Mouse (Mus musculus) MEL (cell line): Measurements from ENCODE around the gene Hrasls5. TPM values are rescaled to one million over a fixed set of nuclear protein-coding genes. Genes with fewer than 3 reads are reported as not detected.
A peak's percentile ranks its signal among the peaks of the same experiment; 100 is the strongest.

Experiments
- DNase-seq: peaks from one replicate; pipeline ENCODE4 v3.0.0; 2011; ENCODE audit warnings: low read depth, low spot score
- H3K27ac ChIP-seq: 2 replicates; pipeline ENCODE4 v1.5.1; 2012; ENCODE audit warnings: low read depth, mild to moderate bottlenecking, control low read depth, low read length, moderate library complexity; ENCODE audit not compliant: control insufficient read depth
- H3K27me3 ChIP-seq, 2 experiments: fragments of 150-350 bp in 1 of 2; sonication (generic) in 1 of 2; 2 replicates each; pipeline ENCODE4 v1.6.1; 2012; ENCODE audit warnings: low read length in 2 of 2, mild to moderate bottlenecking in 2 of 2, improper control_type of control experiment in 1 of 2, moderate library complexity in 1 of 2; ENCODE audit not compliant: insufficient read depth in 2 of 2, control insufficient read depth in 1 of 2
- H3K36me3 ChIP-seq, 2 experiments: 2 replicates each; pipeline ENCODE4 v1.6.1; 2012 to 2014; ENCODE audit warnings: low read length in 2 of 2, improper control_type of control experiment in 1 of 2, inconsistent platforms in 1 of 2, mild to moderate bottlenecking in 1 of 2; ENCODE audit not compliant: insufficient read depth in 2 of 2, control insufficient read depth in 1 of 2
- H3K4me1 ChIP-seq, 2 experiments: fragments of 150-350 bp in 1 of 2; sonication (generic) in 1 of 2; 2 replicates each; pipeline ENCODE4 v1.6.1; 2012; ENCODE audit warnings: low read length in 2 of 2, improper control_type of control experiment in 1 of 2, mild to moderate bottlenecking in 1 of 2; ENCODE audit not compliant: insufficient read depth in 2 of 2, control insufficient read depth in 1 of 2
- H3K4me3 ChIP-seq, 2 experiments: fragments of 150-350 bp in 1 of 2; sonication (generic) in 1 of 2; 2 replicates each; pipeline ENCODE4 v1.5.1; 2012; ENCODE audit warnings: low read depth in 2 of 2, low read length in 2 of 2, mild to moderate bottlenecking in 2 of 2, moderate library complexity in 2 of 2, control low read depth in 1 of 2, improper control_type of control experiment in 1 of 2; ENCODE audit not compliant: control insufficient read depth in 1 of 2, insufficient read depth in 1 of 2
- H3K79me2 ChIP-seq: 2 replicates; pipeline ENCODE4 v1.6.1; 2012; ENCODE audit warnings: mild to moderate bottlenecking, low read length, moderate library complexity; ENCODE audit not compliant: control insufficient read depth, poor library complexity, insufficient read depth
- H3K9ac ChIP-seq: 2 replicates; pipeline ENCODE4 v1.6.1; 2012; ENCODE audit warnings: low read depth, mild to moderate bottlenecking, control low read depth, low read length, moderate library complexity; ENCODE audit not compliant: control insufficient read depth, poor library complexity, severe bottlenecking
- H3K9me3 ChIP-seq: fragments of 150-350 bp; sonication (generic); replicated peaks from 2 replicates; pipeline ENCODE4 v1.6.1; 2012; ENCODE audit warnings: mild to moderate bottlenecking, low read length, improper control_type of control experiment, moderate library complexity; ENCODE audit not compliant: insufficient read depth
- CHD1 ChIP-seq: IDR thresholded peaks from 2 replicates; pipeline ENCODE4 v1.6.1; 2012; ENCODE audit warnings: low read depth, mild to moderate bottlenecking, inconsistent platforms, low read length, improper control_type of control experiment
- CHD2 ChIP-seq: IDR thresholded peaks from 2 replicates; pipeline ENCODE4 v1.6.1; 2011; ENCODE audit warnings: low read length, improper control_type of control experiment
- E2F4 ChIP-seq: IDR thresholded peaks from 2 replicates; pipeline ENCODE4 v1.6.1; 2011; ENCODE audit warnings: low read depth, low read length, improper control_type of control experiment, borderline replicate concordance
- EP300 ChIP-seq, 2 experiments: IDR thresholded peaks; 2 replicates each; pipeline ENCODE4 v1.6.1; 2011; ENCODE audit warnings: improper control_type of control experiment in 2 of 2, low read length in 2 of 2, low read depth in 1 of 2, mild to moderate bottlenecking in 1 of 2
- GATA1 ChIP-seq: IDR thresholded peaks from 2 replicates; pipeline ENCODE4 v1.6.1; 2011; ENCODE audit warnings: low read depth, low read length, improper control_type of control experiment
- HCFC1 ChIP-seq: IDR thresholded peaks from 2 replicates; pipeline ENCODE4 v1.6.1; 2012; ENCODE audit warnings: low read depth, mild to moderate bottlenecking, inconsistent platforms, low read length, improper control_type of control experiment, moderate library complexity
- POLR2A ChIP-seq, 2 experiments: IDR thresholded peaks; 2 replicates each; pipeline ENCODE4 v1.6.1; 2011 to 2012; ENCODE audit warnings: low read length in 2 of 2, mild to moderate bottlenecking in 2 of 2, control low read depth in 1 of 2, improper control_type of control experiment in 1 of 2, low read depth in 1 of 2, moderate library complexity in 1 of 2; ENCODE audit not compliant: control insufficient read depth in 1 of 2, insufficient read depth in 1 of 2, poor library complexity in 1 of 2
- RCOR1 ChIP-seq: IDR thresholded peaks from 2 replicates; pipeline ENCODE4 v1.6.1; 2012; ENCODE audit warnings: low read depth, mild to moderate bottlenecking, inconsistent platforms, low read length, improper control_type of control experiment
- TAL1 ChIP-seq: IDR thresholded peaks from 2 replicates; pipeline ENCODE4 v1.6.1; 2012; ENCODE audit warnings: mild to moderate bottlenecking, inconsistent platforms, low read length, moderate library complexity, mixed read lengths
- USF2 ChIP-seq, 2 experiments: IDR thresholded peaks; 2 replicates each; pipeline ENCODE4 v1.6.1; 2011 to 2012; ENCODE audit warnings: improper control_type of control experiment in 2 of 2, low read length in 2 of 2, borderline replicate concordance in 1 of 2, inconsistent platforms in 1 of 2, low read depth in 1 of 2, mild to moderate bottlenecking in 1 of 2; ENCODE audit not compliant: insufficient read depth in 1 of 2
- ZC3H11A ChIP-seq: IDR thresholded peaks from 2 replicates; pipeline ENCODE4 v1.6.1; 2012; ENCODE audit warnings: low read depth, mild to moderate bottlenecking, inconsistent platforms, low read length, improper control_type of control experiment
- ZNF384 ChIP-seq: IDR thresholded peaks from 2 replicates; pipeline ENCODE4 v1.6.1; 2012; ENCODE audit warnings: low read depth, mild to moderate bottlenecking, inconsistent platforms, low read length, improper control_type of control experiment
- polyA plus RNA-seq, 2 experiments: library from polyadenylated mRNA; stranded (reverse) in 1 of 2; unstranded in 1 of 2; fragments of >175 nt in 1 of 2; fragments of >200 nt in 1 of 2; gene quantifications; 2 replicates each; pipeline versions ENCODE4 v1.2.1 to v1.2.4; 2012; ENCODE audit warnings: low replicate concordance in 2 of 2, low read depth in 1 of 2; ENCODE audit not compliant: insufficient read length in 2 of 2, insufficient read depth in 1 of 2, missing spikeins in 1 of 2
- total RNA-seq: library from RNA; depleted of rRNA; stranded (reverse); fragments of 300-350 nt; gene quantifications from 2 replicates; pipeline ENCODE4 v1.2.3, GENCODE M21; 2012; rRNA removed

Gene Hrasls5
- total RNA-seq: not detected in 2 replicates
- polyA plus RNA-seq: not detected

DNA sequence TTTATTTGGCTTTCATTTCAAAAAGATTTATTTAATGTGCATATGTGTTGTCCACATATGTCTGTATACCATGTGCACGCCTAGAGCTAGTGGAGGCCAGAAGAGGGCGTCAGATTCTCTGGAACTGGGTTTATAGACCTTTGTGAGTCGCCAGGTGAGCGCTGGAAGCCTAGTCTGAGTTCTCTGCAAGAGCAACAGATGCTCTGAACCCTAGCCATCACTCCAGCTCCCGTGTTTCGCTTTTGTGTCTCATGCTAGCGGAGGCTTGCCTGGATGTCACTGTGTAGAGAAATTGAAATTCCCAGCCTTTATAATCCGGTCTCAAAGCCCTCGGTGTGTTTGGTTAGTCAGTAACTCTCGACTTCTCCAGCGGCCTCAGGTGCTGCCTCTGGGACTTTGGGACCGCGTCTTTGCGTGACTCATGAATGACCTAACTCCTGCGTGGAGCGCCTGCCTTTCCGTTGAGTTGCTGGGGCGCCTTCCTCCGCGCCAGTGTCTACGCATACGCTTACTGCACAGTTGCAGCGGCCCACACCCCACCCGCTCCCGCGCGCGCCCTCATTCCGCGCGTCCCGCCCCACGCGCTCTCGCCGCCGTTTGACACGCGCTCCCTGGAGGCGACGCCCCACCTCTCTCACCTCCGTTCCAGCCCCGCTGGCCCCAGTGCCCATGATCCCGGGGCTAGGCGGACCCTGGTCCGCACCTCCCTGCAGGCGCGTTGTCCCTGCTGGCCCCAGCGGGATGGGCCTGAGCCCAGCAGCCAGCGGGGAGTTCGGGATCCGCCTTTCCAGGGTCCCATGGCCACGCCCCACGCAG is at the start of gene Hrasls5:
Hrasls5 (plus strand) TSS at position 600 of the 816 bp plus-strand sequence.
- no peaks in the 10 kb centered on the region for H3K27me3 ChIP-seq
- no peak within 1 kb of the TSS for H3K27ac ChIP-seq
- H3K4me3 ChIP-seq: no peak within 1 kb of the TSS
- H3K9me3 ChIP-seq: no peaks in the 10 kb centered on the region
- no peaks in the 10 kb centered on the region for H3K4me1 ChIP-seq
- no peak within 1 kb of the TSS for H3K9ac ChIP-seq
- no peaks in the 10 kb centered on the region for H3K79me2 ChIP-seq
- no peak for DNase-seq
- TF ChIP-seq HCFC1: no peak
- TF ChIP-seq ZC3H11A: no peak
- no peak for TF ChIP-seq E2F4
- TF ChIP-seq CHD1: no peak
- no peak for TF ChIP-seq USF2 (IDR thresholded peaks at IDR 0.05; ENCODE audit: borderline replicate concordance in 1 of 2, insufficient read depth in 1 of 2, low read depth in 1 of 2, low read length in 2 of 2)
- TF ChIP-seq TAL1: no peak
- TF ChIP-seq, all 39 proteins: peak for 0
- no peaks in the 10 kb centered on the region for H3K36me3 ChIP-seq

DNA sequence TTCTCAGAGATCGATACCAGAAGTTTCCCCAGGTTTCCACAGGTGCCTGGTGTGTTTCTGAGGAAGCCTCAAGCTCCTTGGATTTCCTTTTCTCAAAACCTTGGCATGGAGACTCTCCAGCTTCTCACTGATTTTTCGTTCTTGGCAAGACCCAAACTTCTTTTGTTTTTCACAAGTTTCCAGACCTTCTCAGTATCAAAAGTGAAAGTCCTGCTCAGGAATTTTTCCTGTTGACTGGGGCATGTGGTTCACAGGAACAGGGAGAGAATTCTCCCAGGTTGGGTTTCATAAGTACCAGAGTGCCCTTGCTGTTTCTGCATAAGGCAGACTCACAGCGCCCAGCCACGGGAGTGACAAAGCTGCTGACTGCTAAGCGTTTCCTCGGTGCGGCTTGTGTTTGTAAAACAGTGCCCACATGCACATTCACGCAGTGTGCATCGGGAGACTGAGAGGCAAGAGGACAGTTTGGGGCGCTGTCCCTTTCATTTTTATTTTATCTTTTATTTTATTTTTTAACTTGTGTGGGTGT is 49.7 kb upstream of the Hrasls5 start:
- no peak overlapping the region for H3K27ac ChIP-seq
- no peak overlapping the region for H3K9ac ChIP-seq
- no peaks in the 10 kb centered on the region for H3K27me3 ChIP-seq
- peaks cover 0 to 11% of the 10 kb centered on the region in 2 experiments; a peak in 2 of 4 replicates for H3K36me3 ChIP-seq
- H3K79me2 ChIP-seq: peaks cover 2% of the 10 kb centered on the region; the same call in 1 of the 2 replicates
- peaks cover 4 to 14% of the 10 kb centered on the region in 2 experiments for H3K4me1 ChIP-seq
- no peak for TF ChIP-seq USF2 (IDR thresholded peaks at IDR 0.05; ENCODE audit: borderline replicate concordance in 1 of 2, insufficient read depth in 1 of 2, low read depth in 1 of 2, low read length in 2 of 2)
- DNase-seq: no peak
- H3K4me3 ChIP-seq: no peak overlapping the region
- H3K9me3 ChIP-seq: no peaks in the 10 kb centered on the region

DNA sequence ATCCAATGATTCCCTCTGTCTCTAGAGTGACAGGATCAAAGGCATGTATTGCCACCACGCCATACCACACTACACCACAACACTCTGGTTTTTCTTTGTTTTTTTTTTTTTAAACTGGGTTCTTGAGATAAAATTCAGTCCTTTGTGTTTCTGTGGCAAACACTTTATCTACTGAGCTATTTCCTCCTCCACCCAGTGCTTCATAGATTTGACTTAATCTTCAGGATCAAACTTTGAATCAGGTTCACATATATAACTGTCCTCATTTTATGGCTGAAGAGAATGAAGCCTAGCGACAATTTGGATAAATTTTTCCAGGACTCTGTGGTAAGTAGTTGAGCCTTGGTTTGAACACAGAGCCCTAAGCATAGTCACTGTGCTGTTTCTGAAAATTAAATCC is 48.7 kb upstream of the Hrasls5 start:
- peaks cover 0 to 11% of the 10 kb centered on the region in 2 experiments; a peak in 2 of 4 replicates for H3K36me3 ChIP-seq
- no peak overlapping the region for H3K9ac ChIP-seq
- H3K27me3 ChIP-seq: no peaks in the 10 kb centered on the region
- no peaks in the 10 kb centered on the region for H3K79me2 ChIP-seq
- H3K9me3 ChIP-seq: no peaks in the 10 kb centered on the region
- no peak overlapping the region for H3K4me3 ChIP-seq
- TF ChIP-seq CHD2 (no peak), EP300 (IDR thresholded peaks at IDR 0.05; ENCODE audit: low read depth in 1 of 2, low read length in 2 of 2) (peak in 1 of 2 experiments; percentile 29; a peak in 1 of 4 replicates), RCOR1 (peak; percentile 63), ZNF384 (peak; percentile 65), GATA1 (peak; percentile 51), POLR2A (IDR thresholded peaks at IDR 0.05; ENCODE audit: control insufficient read depth in 1 of 2, insufficient read depth in 1 of 2, low read depth in 1 of 2, low read length in 2 of 2, poor library complexity in 1 of 2) (no peak)
- DNase-seq: no peak
- H3K4me1 ChIP-seq: peaks cover 4 to 14% of the 10 kb centered on the region in 2 experiments
- H3K27ac ChIP-seq: no peak overlapping the region
